Mouse (Mus musculus) E14TG2a.4 (cell line): ENCODE results near the gene Litaf.

Experiments
- H3K27me3 ChIP-seq: 2 replicates; pipeline ENCODE4 v1.6.1; 2014; ENCODE audit warnings: low read length, control low read depth; ENCODE audit not compliant: insufficient read depth
- H3K36me3 ChIP-seq: 2 replicates; pipeline ENCODE4 v1.6.1; 2014; ENCODE audit warnings: low read length, control low read depth; ENCODE audit not compliant: insufficient read depth
- H3K4me1 ChIP-seq: replicated peaks from 2 replicates; pipeline ENCODE4 v1.6.1; 2014; ENCODE audit warnings: low read depth, low read length, control low read depth
- H3K4me3 ChIP-seq: replicated peaks from 2 replicates; pipeline ENCODE4 v1.5.1; 2014; ENCODE audit warnings: mild to moderate bottlenecking, low read length
- H3K9me3 ChIP-seq: 2 replicates; pipeline ENCODE4 v1.6.1; 2014; ENCODE audit warnings: low read length, control low read depth
- CTCF ChIP-seq: conservative IDR thresholded peaks from 2 replicates; pipeline ENCODE4 v1.5.1; 2014; ENCODE audit warnings: low read length
- NANOG ChIP-seq: IDR thresholded peaks from 2 replicates; pipeline ENCODE4 v1.6.1; 2014; ENCODE audit warnings: borderline replicate concordance, low read length, mixed read lengths
- POU5F1 ChIP-seq: IDR thresholded peaks from 2 replicates; pipeline ENCODE4 v1.6.1; 2014; ENCODE audit warnings: low read length, borderline replicate concordance

Litaf gene

GRCm38 (mm10) chr16:10955078-10955477 lies 110.9 kb downstream of the Litaf start:
- Histone ChIP-seq H3K36me3 (peaks cover 12% of the 10 kb centered on the region), H3K9me3 (no peaks in the 10 kb centered on the region), H3K4me1 (peaks cover 81% of the 10 kb centered on the region), H3K4me3 (no peak overlapping the region), H3K27me3 (no peaks in the 10 kb centered on the region)
- TF ChIP-seq NANOG = no peak
- no peak for TF ChIP-seq CTCF
- no peak for TF ChIP-seq POU5F1

GRCm38 (mm10) chr16:10952881-10953280 lies 113.1 kb downstream of the Litaf start:
- H3K4me1 ChIP-seq = peaks cover 83% of the 10 kb centered on the region
- TF ChIP-seq CTCF = no peak
- no peak for TF ChIP-seq POU5F1
- no peak overlapping the region for H3K4me3 ChIP-seq
- H3K27me3 ChIP-seq = no peaks in the 10 kb centered on the region
- H3K36me3 ChIP-seq = no peaks in the 10 kb centered on the region
- no peaks in the 10 kb centered on the region for H3K9me3 ChIP-seq

GRCm38 (mm10) chr16:10952071-10952470 lies 113.9 kb downstream of the Litaf start:
- Histone ChIP-seq H3K36me3 (no peaks in the 10 kb centered on the region), H3K27me3 (no peaks in the 10 kb centered on the region), H3K4me3 (no peak overlapping the region), H3K4me1 (peaks cover 83% of the 10 kb centered on the region), H3K9me3 (no peaks in the 10 kb centered on the region)
- TF ChIP-seq NANOG (no peak), POU5F1 (no peak), CTCF (no peak)

DNA sequence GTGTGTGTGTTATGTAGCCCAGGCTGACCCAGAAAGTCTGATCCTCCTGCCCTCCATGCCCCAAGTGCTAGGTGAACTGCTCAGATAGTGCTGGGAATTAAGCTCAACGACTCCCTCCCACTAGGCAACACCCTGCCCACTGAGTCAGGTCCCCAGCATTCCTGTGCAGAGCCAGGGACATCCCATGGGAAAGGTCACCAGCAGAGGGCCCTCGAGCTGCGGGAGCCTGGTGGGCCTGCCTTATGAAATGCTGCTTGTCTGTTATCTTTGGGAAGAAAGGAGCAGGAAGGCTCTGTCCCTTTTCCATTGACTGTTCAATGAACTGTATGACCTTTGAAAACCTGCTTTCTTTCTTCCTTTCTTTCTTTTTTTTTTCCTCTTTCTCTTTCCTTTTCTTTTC lies 114.4 kb downstream of the Litaf start:
- H3K9me3 ChIP-seq = no peaks in the 10 kb centered on the region
- H3K4me1 ChIP-seq = peaks cover 83% of the 10 kb centered on the region
- H3K36me3 ChIP-seq = no peaks in the 10 kb centered on the region
- H3K4me3 ChIP-seq = no peak overlapping the region
- TF ChIP-seq POU5F1 = no peak
- peak; percentile 39 for TF ChIP-seq CTCF
- H3K27me3 ChIP-seq = no peaks in the 10 kb centered on the region

GRCm38 (mm10) chr16:10950539-10950938 lies 115.4 kb downstream of the Litaf start:
- Histone ChIP-seq H3K9me3 (no peaks in the 10 kb centered on the region), H3K36me3 (no peaks in the 10 kb centered on the region), H3K4me1 (peaks cover 72% of the 10 kb centered on the region), H3K4me3 (peak overlapping the region; percentile 73), H3K27me3 (no peaks in the 10 kb centered on the region)
- TF ChIP-seq CTCF = no peak
- no peak for TF ChIP-seq NANOG
- no peak for TF ChIP-seq POU5F1

DNA sequence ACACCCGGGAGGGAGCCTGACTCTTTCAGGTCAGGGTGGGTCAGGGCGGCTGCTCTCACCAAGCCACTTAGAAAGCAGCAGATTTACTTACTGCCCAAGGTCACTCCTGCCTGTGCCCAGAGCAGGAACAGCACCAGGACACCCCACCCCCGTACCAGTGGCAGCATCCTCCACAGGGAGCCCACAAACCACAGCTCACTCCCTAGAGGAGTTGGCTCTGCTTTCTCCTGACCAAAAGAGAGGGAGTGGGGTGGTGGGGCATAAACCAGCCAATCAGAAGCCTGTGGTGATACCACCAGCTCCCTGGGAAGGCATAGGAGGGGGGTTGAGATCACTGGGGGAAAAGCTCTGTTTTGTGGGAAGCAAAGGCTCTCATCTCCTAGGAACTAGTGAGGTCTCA lies 118.2 kb downstream of the Litaf start:
- Histone ChIP-seq H3K4me1 (peaks cover 57% of the 10 kb centered on the region), H3K27me3 (no peaks in the 10 kb centered on the region), H3K36me3 (no peaks in the 10 kb centered on the region), H3K9me3 (no peaks in the 10 kb centered on the region), H3K4me3 (peak overlapping the region; percentile 17; the same call in 1 of the 2 replicates)
- TF ChIP-seq POU5F1 (no peak), NANOG (no peak), CTCF (no peak)

GRCm38 (mm10) chr16:10945381-10946127 lies 120.4 kb downstream of the Litaf start:
- Histone ChIP-seq H3K36me3 (no peaks in the 10 kb centered on the region), H3K4me3 (no peak overlapping the region), H3K27me3 (no peaks in the 10 kb centered on the region), H3K4me1 (peaks cover 38% of the 10 kb centered on the region), H3K9me3 (no peaks in the 10 kb centered on the region)
- TF ChIP-seq POU5F1 (no peak), NANOG (no peak), CTCF (no peak)

GRCm38 (mm10) chr16:10944545-10944944 lies 121.4 kb downstream of the Litaf start:
- Histone ChIP-seq H3K4me3 (no peak overlapping the region), H3K27me3 (no peaks in the 10 kb centered on the region), H3K4me1 (peaks cover 28% of the 10 kb centered on the region), H3K9me3 (no peaks in the 10 kb centered on the region), H3K36me3 (no peaks in the 10 kb centered on the region)
- TF ChIP-seq POU5F1 (no peak), CTCF (no peak), NANOG (no peak)

- Histone ChIP-seq H3K27me3 (no peaks in the 10 kb centered on the region), H3K4me1 (peaks cover 17% of the 10 kb centered on the region), H3K4me3 (no peak overlapping the region), H3K9me3 (no peaks in the 10 kb centered on the region), H3K36me3 (no peaks in the 10 kb centered on the region)
- no peak for TF ChIP-seq POU5F1
- no peak for TF ChIP-seq NANOG
- no peak for TF ChIP-seq CTCF
Observed at GRCm38 (mm10) chr16:10943257-10943656, 122.7 kb downstream of the Litaf start.
